Mouse (Mus musculus) limb, embryonic 14.5 days (tissue): ENCODE results near the gene Vmn1r32. TPM values are rescaled to one million over a fixed set of nuclear protein-coding genes. Genes with fewer than 3 reads are reported as not detected.

ENCODE experiments used
- ATAC-seq: fragments of 200-750 bp; cut with Nextera tagmentation; 2 replicates; pipeline ENCODE4 v1.8.0; 2017; ENCODE audit warnings: low read depth, moderate number of reproducible peaks, moderate TSS enrichment; ENCODE audit not compliant: low FRiP score
- DNase-seq: peaks from one replicate; pipeline ENCODE4 v3.0.0-alpha.2; 2015; ENCODE audit warnings: low spot score
- H3K27ac ChIP-seq: fragments of 300-500 bp; sonication (generic); replicated peaks from 2 replicates; pipeline ENCODE4 v1.5.1; 2014; ENCODE audit warnings: low read depth, mild to moderate bottlenecking, low read length, moderate library complexity, mixed read lengths
- H3K27me3 ChIP-seq: fragments of 300-500 bp; sonication (generic); 2 replicates; pipeline ENCODE4 v1.6.1; 2014; ENCODE audit warnings: low read length, mixed read lengths; ENCODE audit not compliant: control insufficient read depth, insufficient read depth
- H3K36me3 ChIP-seq: fragments of 300-500 bp; sonication (generic); 2 replicates; pipeline ENCODE4 v1.6.1; 2014; ENCODE audit warnings: mild to moderate bottlenecking, low read length, moderate library complexity, mixed read lengths; ENCODE audit not compliant: control insufficient read depth, insufficient read depth
- H3K4me1 ChIP-seq: fragments of 300-500 bp; sonication (generic); 2 replicates; pipeline ENCODE4 v1.6.1; 2014; ENCODE audit warnings: antibody characterized with exemption, low read length, mixed read lengths; ENCODE audit not compliant: control insufficient read depth, insufficient read depth
- H3K4me2 ChIP-seq: fragments of 300-500 bp; sonication (generic); replicated peaks from 2 replicates; pipeline ENCODE4 v1.6.1; 2014; ENCODE audit warnings: low read depth, mild to moderate bottlenecking, low read length, moderate library complexity; ENCODE audit not compliant: severe bottlenecking
- H3K4me3 ChIP-seq: fragments of 300-500 bp; sonication (generic); replicated peaks from 2 replicates; pipeline ENCODE4 v1.5.1; 2014; ENCODE audit warnings: low read length
- H3K9ac ChIP-seq: fragments of 300-500 bp; sonication (generic); 2 replicates; pipeline ENCODE4 v1.6.1; 2014; ENCODE audit warnings: mild to moderate bottlenecking, low read depth, low read length, moderate library complexity; ENCODE audit not compliant: severe bottlenecking
- H3K9me3 ChIP-seq: fragments of 300-500 bp; sonication (generic); 2 replicates; pipeline ENCODE4 v1.6.1; 2016; ENCODE audit warnings: low read length; ENCODE audit not compliant: control insufficient read depth
- POLR2A ChIP-seq: fragments of 200-500 bp; IDR thresholded peaks from 2 replicates; pipeline ENCODE4 v1.8.0; 2012; ENCODE audit warnings: inconsistent platforms, mild to moderate bottlenecking, moderate library complexity, borderline replicate concordance; ENCODE audit not compliant: insufficient read depth, insufficient read length; ENCODE audit errors: extremely low read depth
- whole genome bisulfite sequencing: fragments of 180-500 bp; shearing (Covaris S2); extraction: QIAGEN DNeasy Blood & Tissue Kit; methylation state at CpG from one replicate; pipeline ENCODE4 v1.1.7; 2014; 5-methylcytosine and 5-hydroxymethylcytosine counted together
- polyA plus RNA-seq, 2 experiments: library from polyadenylated mRNA; depleted of rRNA in 1 of 2; stranded (reverse) in 1 of 2; unstranded in 1 of 2; fragments of >200 nt; fragmentation: Nextera tagmentation in 1 of 2; extraction: Ambion mirVana in 1 of 2; gene quantifications; 2 replicates each; pipeline versions ENCODE4 v1.2.1 to v1.2.3; 2012 to 2014

The Vmn1r32 gene
- polyA plus RNA-seq, 2 experiments: 0.07 TPM; not detected in 1

DNA sequence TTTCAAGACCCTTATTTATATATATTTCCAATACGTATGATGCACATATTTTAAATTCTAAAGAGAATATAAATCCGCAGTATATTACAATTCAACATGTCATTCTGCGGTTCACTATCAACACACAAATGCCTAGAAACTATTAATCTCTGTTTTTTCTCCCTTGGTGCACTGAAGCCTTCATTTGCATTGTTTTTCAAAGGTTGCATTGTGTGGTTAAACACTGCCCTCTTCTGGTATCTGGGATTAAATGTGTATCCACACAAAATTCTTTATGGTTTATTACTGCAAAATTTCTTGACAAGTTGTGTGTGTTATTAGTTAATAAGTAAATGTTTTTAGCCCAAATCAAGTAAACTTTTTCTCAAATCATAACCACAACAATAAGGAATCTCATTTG is 26.7 kb downstream of the Vmn1r32 start:
- H3K9me3 ChIP-seq: no peaks in the 10 kb centered on the region
- H3K4me2 ChIP-seq: no peak overlapping the region
- H3K27me3 ChIP-seq: no peaks in the 10 kb centered on the region
- no peaks in the 10 kb centered on the region for H3K36me3 ChIP-seq
- H3K4me3 ChIP-seq: no peak overlapping the region
- TF ChIP-seq POLR2A: no peak
- no peak overlapping the region for H3K27ac ChIP-seq
- H3K4me1 ChIP-seq: peaks cover 13% of the 10 kb centered on the region
- no peak overlapping the region for H3K9ac ChIP-seq
- ATAC-seq: no peak
- peak; percentile 63 for DNase-seq
- WGBS: 36% methylated on average over 3 of the region's 3 CpGs

DNA sequence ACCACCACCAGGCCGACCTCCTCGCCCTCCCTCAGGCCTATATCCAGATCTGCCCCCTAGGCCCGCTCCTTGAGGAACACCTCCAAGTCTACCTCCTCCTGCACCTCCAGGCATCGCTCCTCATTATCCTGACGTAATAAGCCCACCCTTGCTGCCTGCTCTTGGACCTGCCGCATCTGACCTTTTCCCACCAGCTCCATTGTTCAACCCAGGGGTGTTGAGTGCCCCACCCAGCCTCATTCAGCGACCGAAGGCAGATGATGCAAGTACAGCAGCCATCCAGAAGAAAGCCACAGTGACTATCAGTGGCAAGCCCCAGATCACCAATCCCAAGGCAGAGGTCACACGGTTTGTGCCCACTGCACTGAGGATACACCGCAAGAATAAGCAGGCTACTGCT is 31.5 kb downstream of the Vmn1r32 start:
- Histone ChIP-seq H3K9ac (no peak overlapping the region), H3K27me3 (no peaks in the 10 kb centered on the region), H3K4me1 (no peaks in the 10 kb centered on the region), H3K4me2 (no peak overlapping the region), H3K27ac (no peak overlapping the region), H3K36me3 (no peaks in the 10 kb centered on the region), H3K9me3 (no peaks in the 10 kb centered on the region), H3K4me3 (no peak overlapping the region)
- 97% methylated on average over 10 of the region's 10 CpGs for WGBS
- ATAC-seq (no peak), DNase-seq (no peak)
- no peak for TF ChIP-seq POLR2A

DNA sequence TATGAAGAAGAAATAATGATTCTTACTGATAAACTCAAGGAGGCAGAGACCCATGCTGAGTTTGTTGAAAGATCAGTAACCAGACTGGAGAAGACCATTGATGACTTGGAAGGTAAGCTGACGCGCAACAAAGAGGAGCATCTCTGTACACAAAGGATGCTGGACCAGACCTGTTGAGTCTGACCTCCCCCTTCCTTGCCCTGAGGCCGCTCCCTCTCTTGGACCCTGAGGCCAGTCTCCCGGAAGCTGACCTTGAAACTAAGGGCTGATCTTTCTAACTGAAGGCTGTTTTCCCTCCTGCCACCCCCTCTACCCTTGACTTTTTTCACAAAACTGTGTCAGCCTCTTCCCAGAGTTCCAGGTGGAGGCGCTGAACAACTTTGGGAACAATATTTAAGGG is 43.5 kb downstream of the Vmn1r32 start:
- no peak overlapping the region for H3K9ac ChIP-seq
- no peak for ATAC-seq
- H3K4me3 ChIP-seq: no peak overlapping the region
- H3K36me3 ChIP-seq: no peaks in the 10 kb centered on the region
- H3K4me1 ChIP-seq: no peaks in the 10 kb centered on the region
- TF ChIP-seq POLR2A: no peak
- no peaks in the 10 kb centered on the region for H3K9me3 ChIP-seq
- no peaks in the 10 kb centered on the region for H3K27me3 ChIP-seq
- 93% methylated on average over 5 of the region's 5 CpGs for WGBS
- no peak overlapping the region for H3K4me2 ChIP-seq
- no peak for DNase-seq
- no peak overlapping the region for H3K27ac ChIP-seq

Other genes starting within 250 kb of the Vmn1r32 start
- gene Mad2l1, start 24.7 kb downstream of the Vmn1r32 start, polyA plus RNA-seq (2012; rRNA removed): 52.7 and 65.6 TPM in 2 replicates
- 72.3 and 72.4 TPM in 2 replicates for gene Mad2l1, start 24.7 kb downstream of the Vmn1r32 start, polyA plus RNA-seq (2014; fragmentation: Nextera tagmentation; extraction: Ambion mirVana)
- not detected in 2 replicates for gene Vmn1r33, start 58.2 kb upstream of the Vmn1r32 start, polyA plus RNA-seq (2012; rRNA removed)
- gene Vmn1r33, start 58.2 kb upstream of the Vmn1r32 start, polyA plus RNA-seq (2014; fragmentation: Nextera tagmentation; extraction: Ambion mirVana): not detected in 2 replicates
- not detected in 2 replicates for gene Vmn1r34, start 83.8 kb upstream of the Vmn1r32 start, polyA plus RNA-seq (2012; rRNA removed)
- gene Vmn1r34, start 83.8 kb upstream of the Vmn1r32 start, polyA plus RNA-seq (2014; fragmentation: Nextera tagmentation; extraction: Ambion mirVana): not detected in 2 replicates
- not detected in 2 replicates for gene Vmn1r35, start 125.8 kb upstream of the Vmn1r32 start, polyA plus RNA-seq (2012; rRNA removed)
- not detected in 2 replicates for gene Vmn1r35, start 125.8 kb upstream of the Vmn1r32 start, polyA plus RNA-seq (2014; fragmentation: Nextera tagmentation; extraction: Ambion mirVana)
- not detected in 2 replicates for gene Vmn1r36, start 159.1 kb upstream of the Vmn1r32 start, polyA plus RNA-seq (2012; rRNA removed)
- not detected in 2 replicates for gene Vmn1r36, start 159.1 kb upstream of the Vmn1r32 start, polyA plus RNA-seq (2014; fragmentation: Nextera tagmentation; extraction: Ambion mirVana)
- gene Vmn1r37, start 169.3 kb upstream of the Vmn1r32 start, polyA plus RNA-seq (2012; rRNA removed): not detected in 2 replicates
- not detected in 2 replicates for gene Vmn1r37, start 169.3 kb upstream of the Vmn1r32 start, polyA plus RNA-seq (2014; fragmentation: Nextera tagmentation; extraction: Ambion mirVana)
- gene Vmn1r38, start 222.5 kb upstream of the Vmn1r32 start, polyA plus RNA-seq (2012; rRNA removed): not detected in 2 replicates
- not detected in 2 replicates for gene Vmn1r38, start 222.5 kb upstream of the Vmn1r32 start, polyA plus RNA-seq (2014; fragmentation: Nextera tagmentation; extraction: Ambion mirVana)